Mouse (Mus musculus) gastrocnemius, adult 2 months (tissue): ENCODE data around the gene Tspo. TPM values are rescaled to one million over a fixed set of nuclear protein-coding genes. Genes with fewer than 3 reads are reported as not detected.

ENCODE experiments used
- DNase-seq: peaks from one replicate; pipeline ENCODE4 v3.0.0; 2022
- H3K27ac ChIP-seq: fragments of 200-600 bp; 2 replicates; pipeline ENCODE4 v1.8.1; 2022; ENCODE audit warnings: mild to moderate bottlenecking
- H3K4me3 ChIP-seq: fragments of 200-600 bp; 2 replicates; pipeline ENCODE4 v1.8.1; 2022; ENCODE audit warnings: mild to moderate bottlenecking, moderate library complexity
- CTCF ChIP-seq: fragments of 200-600 bp; IDR thresholded peaks from 2 replicates; pipeline ENCODE4 v1.8.1; 2022; ENCODE audit warnings: antibody characterized with exemption, mild to moderate bottlenecking, moderate library complexity
- intact Hi-C: fragments of 180-260 bp; cut with DNase I; formaldehyde crosslinking; loops from one replicate; pipeline ENCODE4 v1.15.1; 2025
- total RNA-seq, 2 experiments: library from RNA; stranded (reverse); gene quantifications; 2 replicates each; pipeline ENCODE4 v1.2.3; 2021

The Tspo gene
- total RNA-seq, 2 experiments from 2014 or later: 22.2 to 22.7 TPM

- Histone ChIP-seq H3K4me3 (no peak overlapping the region), H3K27ac (no peak overlapping the region)
- no peak for DNase-seq
- no peak for TF ChIP-seq CTCF
- intact Hi-C loops: no loop called here
Observed at GRCm38 (mm10) chr15:83574731-83575351, 11.4 kb downstream of the Tspo start.

GRCm38 (mm10) chr15:83575543-83575942, 12.2 kb downstream of the Tspo start:
- no peak for TF ChIP-seq CTCF
- Histone ChIP-seq H3K4me3 (no peak overlapping the region), H3K27ac (no peak overlapping the region)
- intact Hi-C loops: no loop called here
- DNase-seq: no peak

GRCm38 (mm10) chr15:83576651-83577050, 13.3 kb downstream of the Tspo start:
- no peak overlapping the region for H3K27ac ChIP-seq
- intact Hi-C loops: no loop called here
- H3K4me3 ChIP-seq: no peak overlapping the region
- DNase-seq: peak; percentile 8
- TF ChIP-seq CTCF: no peak

- Histone ChIP-seq H3K4me3 (no peak overlapping the region), H3K27ac (peak overlapping the region; percentile 79)
- TF ChIP-seq CTCF: no peak
- intact Hi-C loops: no loop called here
- peak; percentile 66 for DNase-seq
Observed at GRCm38 (mm10) chr15:83582931-83583330, 19.5 kb downstream of the Tspo start.

GRCm38 (mm10) chr15:83583419-83584156, 20.2 kb downstream of the Tspo start:
- peak; percentile 78 for TF ChIP-seq CTCF
- DNase-seq: peak; percentile 81
- no peak overlapping the region for H3K4me3 ChIP-seq
- H3K27ac ChIP-seq: peak overlapping the region; percentile 79
- intact Hi-C loops: no loop called here

- H3K27ac ChIP-seq: no peak overlapping the region
- intact Hi-C loops: no loop called here
- no peak overlapping the region for H3K4me3 ChIP-seq
- peak; percentile 11 for DNase-seq
- TF ChIP-seq CTCF: no peak
Observed at GRCm38 (mm10) chr15:83584741-83585220, 21.4 kb downstream of the Tspo start.

- TF ChIP-seq CTCF: no peak
- intact Hi-C loops: no loop called here
- DNase-seq: no peak
Observed at GRCm38 (mm10) chr15:83590841-83591240, 27.4 kb downstream of the Tspo start.

GRCm38 (mm10) chr15:83591758-83592157, 28.4 kb downstream of the Tspo start:
- TF ChIP-seq CTCF: no peak
- Histone ChIP-seq H3K4me3 (no peak overlapping the region), H3K27ac (no peak overlapping the region)
- DNase-seq: no peak
- intact Hi-C loops: no loop called here

More at GRCm38 (mm10) chr15:83590841-83591240, 27.4 kb downstream of the Tspo start:
- Histone ChIP-seq H3K4me3 (no peak overlapping the region), H3K27ac (no peak overlapping the region)

- no peak for TF ChIP-seq CTCF
- intact Hi-C loops: no loop called here
- no peak for DNase-seq
- H3K27ac ChIP-seq: no peak overlapping the region
- no peak overlapping the region for H3K4me3 ChIP-seq
Observed at GRCm38 (mm10) chr15:83592260-83593188, 29.1 kb downstream of the Tspo start.

GRCm38 (mm10) chr15:83593189-83593585, 29.8 kb downstream of the Tspo start:
- Histone ChIP-seq H3K27ac (no peak overlapping the region), H3K4me3 (no peak overlapping the region)
- intact Hi-C loops: no loop called here
- no peak for DNase-seq
- TF ChIP-seq CTCF: no peak

- H3K27ac ChIP-seq: peak overlapping the region; percentile 77
- no peak for DNase-seq
- intact Hi-C loops: no loop called here
- no peak for TF ChIP-seq CTCF
- H3K4me3 ChIP-seq: peak overlapping the region; percentile 96
Observed at GRCm38 (mm10) chr15:83593702-83594512, 30.5 kb downstream of the Tspo start.
